Mouse (Mus musculus) stomach, embryonic 14.5 days (tissue): ENCODE data around the gene Arpp19. TPM values are rescaled to one million over a fixed set of nuclear protein-coding genes. Genes with fewer than 3 reads are reported as not detected.
A peak's percentile ranks its signal among the peaks of the same experiment; 100 is the strongest.

ENCODE experiments used
- ATAC-seq: fragments of 200-750 bp; cut with Nextera tagmentation; 2 replicates; pipeline ENCODE4 v1.8.0; 2017; ENCODE audit warnings: low read depth, moderate TSS enrichment; ENCODE audit not compliant: insufficient number of reproducible peaks, insufficient read depth, low FRiP score
- H3K27ac ChIP-seq: fragments of 300-500 bp; sonication (generic); 2 replicates; pipeline ENCODE4 v1.5.1; 2014; ENCODE audit warnings: mild to moderate bottlenecking, low read length, moderate library complexity, mixed read lengths
- H3K27me3 ChIP-seq: fragments of 300-500 bp; sonication (generic); 2 replicates; pipeline ENCODE4 v1.6.1; 2014; ENCODE audit warnings: low read length, control low read depth, mixed read lengths; ENCODE audit not compliant: control insufficient read depth, insufficient read depth
- H3K36me3 ChIP-seq: fragments of 300-500 bp; sonication (generic); 2 replicates; pipeline ENCODE4 v1.6.1; 2014; ENCODE audit warnings: mild to moderate bottlenecking, control low read depth, low read length, moderate library complexity, mixed read lengths; ENCODE audit not compliant: control insufficient read depth, insufficient read depth
- H3K4me1 ChIP-seq: fragments of 300-500 bp; sonication (generic); 2 replicates; pipeline ENCODE4 v1.6.1; 2014; ENCODE audit warnings: low read length, control low read depth, mixed read lengths; ENCODE audit not compliant: control insufficient read depth, insufficient read depth
- H3K4me2 ChIP-seq: fragments of 300-500 bp; sonication (generic); replicated peaks from 2 replicates; pipeline ENCODE4 v1.6.1; 2014; ENCODE audit warnings: low read depth, low read length, control low read depth
- H3K4me3 ChIP-seq: fragments of 300-500 bp; sonication (generic); 2 replicates; pipeline ENCODE4 v1.5.1; 2014; ENCODE audit warnings: low read depth, low read length, control low read depth
- H3K9ac ChIP-seq: fragments of 300-500 bp; sonication (generic); replicated peaks from 2 replicates; pipeline ENCODE4 v1.6.1; 2014; ENCODE audit warnings: low read depth, mild to moderate bottlenecking, control low read depth, low read length, moderate library complexity, mixed read lengths
- H3K9me3 ChIP-seq: fragments of 300-500 bp; sonication (generic); 2 replicates; pipeline ENCODE4 v1.6.1; 2016; ENCODE audit warnings: low read depth, low read length, control low read depth; ENCODE audit not compliant: control insufficient read depth
- WGBS: fragments of 180-500 bp; shearing (Covaris S2); extraction: QIAGEN DNeasy Blood & Tissue Kit; methylation state at CpG from one replicate; pipeline ENCODE4 v1.1.7; 2014; 5-methylcytosine and 5-hydroxymethylcytosine counted together
- polyA plus RNA-seq: library from polyadenylated mRNA; unstranded; fragments of >200 nt; fragmentation: Nextera tagmentation; extraction: Ambion mirVana; gene quantifications from 2 replicates; pipeline ENCODE4 v1.2.1, GENCODE M21; 2014

Gene Arpp19
- polyA plus RNA-seq, 1 experiment from 2014 or later, result 299 TPM

DNA sequence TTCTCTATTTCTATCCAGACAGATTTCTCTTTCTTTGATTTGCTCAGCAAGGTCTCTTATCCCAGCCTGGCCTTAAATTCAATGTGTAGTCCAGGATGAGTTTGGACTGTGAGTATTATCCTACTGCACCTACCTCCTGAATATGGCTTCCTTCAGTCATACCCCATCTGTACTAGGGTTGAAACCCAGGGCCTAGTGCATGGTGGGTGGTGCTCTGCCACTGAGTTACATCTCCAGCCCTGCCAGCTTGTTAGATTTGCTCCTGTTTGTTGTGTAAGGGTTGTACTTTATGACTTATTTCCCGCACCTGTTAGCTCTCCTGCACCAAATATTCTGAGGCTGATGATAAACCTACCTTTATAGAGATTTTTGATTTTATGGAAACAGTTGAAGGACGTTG, 5.8 kb downstream of the Arpp19 start:
- H3K9ac ChIP-seq, result no peak overlapping the region
- no peak for ATAC-seq
- 91% methylated on average over 2 of the region's 2 CpGs for WGBS
- H3K27ac ChIP-seq, result no peak overlapping the region
- H3K4me1 ChIP-seq, result no peaks in the 10 kb centered on the region
- no peak overlapping the region for H3K4me2 ChIP-seq
- H3K36me3 ChIP-seq, result peaks cover 4% of the 10 kb centered on the region; the same call in 1 of the 2 replicates
- no peaks in the 10 kb centered on the region for H3K27me3 ChIP-seq
- H3K9me3 ChIP-seq, result no peaks in the 10 kb centered on the region
- H3K4me3 ChIP-seq, result no peak overlapping the region

DNA sequence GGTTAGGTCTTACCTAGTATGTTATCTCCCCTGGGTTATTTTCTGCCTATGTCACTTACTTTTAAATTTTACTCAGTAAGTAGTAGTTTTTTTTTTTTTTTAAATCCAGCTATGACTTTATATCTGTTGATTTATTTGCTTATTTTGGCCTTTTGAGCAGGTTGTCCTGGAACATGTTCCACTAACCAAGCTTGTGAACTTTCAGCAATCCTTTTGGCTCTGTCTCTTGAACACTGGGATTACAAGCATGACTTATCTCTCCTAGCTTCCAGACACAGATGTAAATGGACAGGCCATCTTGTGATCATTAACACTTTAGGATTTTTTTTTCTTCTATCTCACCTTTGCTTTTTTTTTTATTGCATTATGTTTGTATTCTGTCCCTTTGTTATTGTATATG, 9.7 kb downstream of the Arpp19 start:
- Histone ChIP-seq H3K27me3 (no peaks in the 10 kb centered on the region), H3K27ac (no peak overlapping the region), H3K9ac (no peak overlapping the region), H3K36me3 (peaks cover 4% of the 10 kb centered on the region; the same call in 1 of the 2 replicates), H3K4me1 (no peaks in the 10 kb centered on the region), H3K9me3 (no peaks in the 10 kb centered on the region), H3K4me3 (no peak overlapping the region), H3K4me2 (no peak overlapping the region)
- ATAC-seq, result no peak

DNA sequence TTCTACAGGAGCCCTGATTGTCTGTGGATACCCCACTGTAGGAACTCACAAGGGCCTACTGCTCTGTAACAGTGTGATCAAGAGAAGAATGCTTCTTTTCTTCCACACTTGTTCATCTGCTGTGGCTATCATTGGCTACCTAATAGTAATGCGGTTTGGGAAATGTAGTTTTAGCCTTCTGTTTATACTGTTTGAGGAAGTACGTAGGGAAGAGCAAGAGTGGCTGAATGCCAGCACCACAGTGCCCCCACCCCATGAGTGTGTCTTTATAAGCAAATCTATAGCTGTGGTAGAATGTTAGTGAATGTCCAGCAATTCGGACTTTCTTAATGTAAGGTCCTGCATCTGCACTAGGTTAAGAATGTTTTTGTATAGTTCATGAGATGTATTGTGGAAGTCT, 11.7 kb downstream of the Arpp19 start:
- ATAC-seq, result no peak
- Histone ChIP-seq H3K4me2 (no peak overlapping the region), H3K27ac (no peak overlapping the region), H3K36me3 (no peaks in the 10 kb centered on the region; the same call in 1 of the 2 replicates), H3K9ac (no peak overlapping the region), H3K9me3 (no peaks in the 10 kb centered on the region), H3K4me3 (no peak overlapping the region), H3K4me1 (no peaks in the 10 kb centered on the region), H3K27me3 (no peaks in the 10 kb centered on the region)
- WGBS, result 51% methylated on average over 3 of the region's 3 CpGs

DNA sequence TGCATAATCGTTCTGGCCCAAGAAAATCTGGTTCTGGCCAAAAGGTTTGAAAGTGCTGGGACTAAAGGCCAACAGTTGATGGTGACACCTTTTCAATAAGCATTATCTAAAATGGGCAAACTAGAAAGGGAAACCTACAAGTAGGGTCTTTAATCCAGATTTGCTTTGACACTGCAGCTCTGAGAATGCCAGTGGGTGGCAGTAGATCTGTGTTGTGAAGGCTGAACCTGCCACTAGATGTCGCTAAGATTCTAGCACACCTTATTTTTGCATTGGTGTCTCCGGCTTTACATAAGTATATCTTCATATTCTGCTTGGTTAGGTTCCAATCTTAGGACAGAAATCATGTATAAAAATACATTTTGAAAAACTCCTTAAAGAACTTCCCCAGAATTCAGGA, 12.6 kb downstream of the Arpp19 start:
- no peaks in the 10 kb centered on the region for H3K9me3 ChIP-seq
- WGBS, result 33% methylated on average over 3 of the region's 3 CpGs
- H3K9ac ChIP-seq, result no peak overlapping the region
- no peaks in the 10 kb centered on the region for H3K4me1 ChIP-seq
- no peak overlapping the region for H3K4me2 ChIP-seq
- H3K36me3 ChIP-seq, result no peaks in the 10 kb centered on the region; the same call in 1 of the 2 replicates
- H3K27me3 ChIP-seq, result no peaks in the 10 kb centered on the region
- no peak overlapping the region for H3K27ac ChIP-seq
- H3K4me3 ChIP-seq, result no peak overlapping the region
- no peak for ATAC-seq

DNA sequence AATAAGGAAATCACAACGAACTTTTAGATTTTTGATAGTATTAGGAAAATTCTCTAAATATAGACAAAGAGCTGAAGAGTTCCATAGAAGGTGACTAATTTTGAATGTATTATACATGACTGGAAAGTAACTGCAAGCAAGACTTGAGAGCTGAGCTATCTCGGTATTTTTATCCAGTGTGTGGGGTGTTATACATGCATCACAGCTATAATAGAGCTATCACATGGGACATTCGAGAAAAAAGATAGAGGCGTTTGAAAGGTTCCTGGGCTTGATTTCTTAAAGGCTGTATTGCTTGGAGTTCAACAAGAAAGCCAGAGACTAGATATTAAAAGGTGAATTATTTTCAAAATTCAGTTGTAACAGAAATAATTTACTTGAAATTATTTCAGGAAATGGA, 14.4 kb downstream of the Arpp19 start:
- no peak overlapping the region for H3K9ac ChIP-seq
- H3K36me3 ChIP-seq, result peaks cover 9% of the 10 kb centered on the region; the same call in 1 of the 2 replicates
- H3K4me1 ChIP-seq, result no peaks in the 10 kb centered on the region
- no peak overlapping the region for H3K4me3 ChIP-seq
- 84% methylated on average over 4 of the region's 4 CpGs for whole genome bisulfite sequencing
- no peaks in the 10 kb centered on the region for H3K9me3 ChIP-seq
- no peak overlapping the region for H3K27ac ChIP-seq
- no peaks in the 10 kb centered on the region for H3K27me3 ChIP-seq
- no peak for ATAC-seq
- H3K4me2 ChIP-seq, result no peak overlapping the region

DNA sequence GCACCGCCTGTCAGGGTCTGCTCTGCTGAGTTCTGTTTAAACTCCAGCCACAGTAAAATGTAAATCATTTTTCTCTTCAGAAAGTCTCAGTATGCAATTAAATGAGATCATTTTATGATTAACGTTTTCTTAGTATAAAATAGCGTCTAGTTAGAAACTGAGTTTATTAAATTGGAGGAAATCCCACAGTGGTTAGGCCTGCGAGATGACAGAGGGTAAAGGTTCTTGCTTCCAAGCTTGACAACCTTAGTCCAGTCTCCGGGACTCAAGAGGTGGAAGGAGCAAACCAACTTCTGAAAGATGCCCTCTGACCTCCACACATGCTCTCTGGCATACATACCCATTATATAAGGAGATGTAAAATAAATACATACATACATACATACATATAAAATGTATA, 17.6 kb downstream of the Arpp19 start:
- ATAC-seq, result no peak
- 66% methylated on average over 5 of the region's 5 CpGs for WGBS
- Histone ChIP-seq H3K9ac (no peak overlapping the region), H3K9me3 (no peaks in the 10 kb centered on the region), H3K4me3 (no peak overlapping the region), H3K27me3 (no peaks in the 10 kb centered on the region), H3K4me1 (no peaks in the 10 kb centered on the region), H3K27ac (no peak overlapping the region), H3K4me2 (no peak overlapping the region), H3K36me3 (peaks cover 32% of the 10 kb centered on the region)

DNA sequence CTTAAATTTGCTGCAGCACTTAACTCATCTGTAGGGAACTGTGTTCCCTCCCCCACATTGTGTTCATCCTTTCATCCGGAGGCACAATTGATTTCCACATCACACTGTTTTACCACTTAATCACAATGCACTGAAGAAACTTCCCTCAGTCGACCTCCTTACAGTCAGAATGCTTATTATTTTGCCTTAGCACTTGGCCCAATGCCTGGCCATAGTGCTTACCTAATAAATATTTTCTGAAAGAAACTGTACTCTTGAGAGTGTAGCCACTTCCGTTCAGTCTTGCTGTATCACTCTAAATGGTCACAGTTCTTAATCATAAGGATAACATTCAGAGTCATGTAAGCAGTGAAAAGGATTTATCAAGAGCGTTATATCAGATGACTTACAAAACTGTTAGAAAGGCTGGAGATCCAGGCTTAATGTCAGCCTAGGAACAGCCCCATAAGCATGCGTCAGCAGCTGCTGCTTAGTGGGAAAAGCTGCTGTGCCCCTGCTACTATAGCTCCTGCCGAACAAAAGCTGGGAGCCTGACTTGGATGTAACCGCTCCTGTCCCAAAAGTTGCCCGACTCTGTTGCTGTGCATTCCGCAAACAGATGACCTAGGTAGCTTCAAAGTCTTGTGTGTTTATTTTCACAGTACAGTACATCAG, 27.4 kb downstream of the Arpp19 start:
- Histone ChIP-seq H3K9me3 (no peaks in the 10 kb centered on the region), H3K36me3 (no peaks in the 10 kb centered on the region), H3K4me1 (no peaks in the 10 kb centered on the region), H3K27ac (no peak overlapping the region), H3K27me3 (no peaks in the 10 kb centered on the region), H3K9ac (no peak overlapping the region), H3K4me3 (no peak overlapping the region), H3K4me2 (no peak overlapping the region)
- no peak for ATAC-seq
- 54% methylated on average over 9 of the region's 9 CpGs for WGBS

DNA sequence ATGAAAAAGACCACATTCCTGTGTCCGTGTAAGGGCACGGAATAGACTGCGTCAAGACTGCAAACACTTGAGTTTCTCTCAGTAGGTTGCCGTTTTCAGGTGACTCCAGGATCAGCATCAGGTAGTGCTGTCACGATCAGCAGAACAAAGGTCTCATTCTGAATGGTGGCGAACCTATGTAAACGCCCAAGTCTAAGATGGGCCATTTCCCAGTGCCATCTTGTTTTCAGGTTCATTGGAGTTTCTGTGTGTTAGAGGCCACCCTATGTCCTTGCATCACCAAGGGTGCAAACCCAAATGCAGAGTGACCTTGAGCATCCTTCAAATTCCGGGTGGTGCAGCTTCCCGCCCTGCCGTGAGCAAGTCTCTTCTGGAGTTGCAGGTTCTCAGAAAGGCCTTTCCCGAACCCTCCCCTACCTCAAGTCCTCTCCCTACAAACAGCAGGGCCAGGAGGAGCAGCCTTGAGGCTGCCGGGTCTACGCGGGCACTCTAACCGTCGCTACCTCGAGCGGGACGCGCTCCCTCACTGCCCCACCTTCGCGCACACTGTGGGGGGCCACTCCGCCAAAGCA, 33.1 kb downstream of the Arpp19 start, which contains the start of gene Myo5a:
Myo5a (plus strand) TSS at position 559 of the 572 bp plus-strand sequence.
- ATAC-seq, result no peak
- H3K9ac ChIP-seq, result peak within 1 kb of the TSS; percentile 79
- peak within 1 kb of the TSS; percentile 87 for H3K4me2 ChIP-seq
- H3K4me1 ChIP-seq, result no peaks in the 10 kb centered on the region
- H3K27ac ChIP-seq, result peak within 1 kb of the TSS; percentile 86
- no peaks in the 10 kb centered on the region for H3K36me3 ChIP-seq
- WGBS, result 22% methylated on average over 23 of the region's 23 CpGs
- peak within 1 kb of the TSS; percentile 83 for H3K4me3 ChIP-seq
- H3K27me3 ChIP-seq, result no peaks in the 10 kb centered on the region
- H3K9me3 ChIP-seq, result no peaks in the 10 kb centered on the region
